Mouse (Mus musculus) adrenal gland, adult 18-20 months (tissue): ENCODE results near the gene Slc22a20. TPM values are rescaled to one million over a fixed set of nuclear protein-coding genes. Genes with fewer than 3 reads are reported as not detected.

Source experiments
- DNase-seq, 2 experiments: peaks; one replicate each; pipeline ENCODE4 v3.0.0; 2021 to 2022; ENCODE audit warnings: low spot score in 2 of 2
- total RNA-seq, 2 experiments: library from RNA; stranded (reverse); gene quantifications; 1 replicate in 1 of 2; 2 replicates in 1 of 2; pipeline ENCODE4 v1.2.3; 2021

Slc22a20 gene
- total RNA-seq, 2 experiments from 2014 or later, result not detected

- no peak for DNase-seq
Observed at GRCm38 (mm10) chr19:5927026-5927425, 58.9 kb downstream of the Slc22a20 start.

DNA sequence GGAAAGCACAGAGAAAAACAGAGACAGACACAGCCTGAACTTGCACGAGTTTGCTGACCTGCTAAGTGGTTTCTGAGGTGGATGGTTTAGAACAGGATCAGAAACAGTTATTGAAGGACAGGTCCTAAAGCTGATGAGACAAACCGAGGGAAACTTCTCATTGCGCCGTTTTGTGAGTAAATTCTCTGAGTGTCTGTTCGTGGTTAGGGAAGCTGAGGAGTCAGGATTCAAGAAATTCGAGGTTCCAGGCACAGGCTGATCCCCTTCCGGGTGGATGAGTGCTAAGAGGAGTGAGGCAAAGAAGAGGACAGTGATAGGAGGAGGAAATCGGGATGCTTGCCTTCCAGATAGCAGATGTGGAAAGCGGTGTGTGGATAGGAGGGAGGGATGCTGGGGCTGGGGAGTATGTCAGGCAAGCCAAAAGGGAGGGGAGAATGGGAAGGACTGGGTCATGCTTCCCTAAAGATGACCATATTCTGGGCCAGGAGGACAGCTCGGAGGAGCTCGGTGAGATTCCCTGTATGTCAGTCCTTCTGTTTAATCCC, 60.6 kb downstream of the Slc22a20 start:
- DNase-seq, result no peak

DNA sequence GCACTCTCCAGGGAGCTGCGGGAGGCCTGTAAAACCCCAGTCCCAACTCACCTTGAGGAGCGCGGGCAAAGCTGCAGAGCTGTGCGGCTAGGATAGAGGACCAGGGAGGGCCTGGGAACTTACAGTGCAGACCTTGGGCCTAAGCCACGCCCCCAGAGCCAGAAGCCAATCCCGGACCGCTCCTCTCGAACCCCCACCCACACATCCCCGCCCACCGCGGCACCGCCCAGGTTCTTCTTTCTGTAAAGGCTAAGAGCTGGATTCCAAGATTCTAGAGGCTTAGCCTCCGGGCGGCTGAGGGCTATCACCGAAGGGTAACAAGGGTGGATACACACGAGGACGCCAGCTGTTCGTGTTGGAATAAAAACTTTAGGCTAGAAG, 61.2 kb downstream of the Slc22a20 start, which contains the start of gene Cdc42ep2:
Cdc42ep2 (minus strand) TSS at position 104 of the 381 bp plus-strand sequence.
- peak; percentile 94 to 95 for DNase-seq

DNA sequence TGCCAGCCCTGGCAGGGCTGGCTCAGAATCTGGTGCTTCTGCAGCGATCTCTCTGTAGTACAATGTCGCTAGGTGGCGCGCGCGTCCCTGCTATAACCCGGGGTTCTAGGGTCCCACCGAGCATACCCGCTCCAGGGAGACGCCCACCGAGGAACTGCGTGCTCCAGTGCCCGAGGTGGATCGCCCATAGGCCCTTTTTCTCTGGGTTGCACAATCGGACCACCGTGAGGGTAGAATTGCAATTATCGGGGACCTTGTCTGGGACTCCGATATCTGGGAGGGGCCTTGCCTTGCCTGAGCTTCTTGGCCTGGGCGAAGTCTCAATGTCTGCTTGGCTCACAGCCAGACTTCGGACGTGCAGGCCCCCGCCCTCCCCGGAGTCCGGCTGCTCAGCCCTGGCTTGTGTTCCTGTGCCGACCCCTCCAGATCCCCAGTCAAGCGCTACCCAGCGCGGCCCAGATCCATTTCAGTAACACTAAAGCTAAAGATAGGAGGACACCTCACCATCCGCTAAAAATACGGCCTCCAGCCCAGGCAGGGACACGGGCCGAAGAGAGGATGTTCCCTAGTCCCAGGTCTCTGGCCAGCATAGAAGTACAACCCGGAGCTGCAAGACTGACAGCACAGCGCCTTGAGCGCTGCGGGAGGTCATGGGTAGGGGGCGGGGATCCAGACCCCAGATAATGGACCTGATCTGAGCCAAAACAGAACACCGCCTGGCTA, 61.8 kb downstream of the Slc22a20 start:
- peak; percentile 85 to 94 for DNase-seq

DNA sequence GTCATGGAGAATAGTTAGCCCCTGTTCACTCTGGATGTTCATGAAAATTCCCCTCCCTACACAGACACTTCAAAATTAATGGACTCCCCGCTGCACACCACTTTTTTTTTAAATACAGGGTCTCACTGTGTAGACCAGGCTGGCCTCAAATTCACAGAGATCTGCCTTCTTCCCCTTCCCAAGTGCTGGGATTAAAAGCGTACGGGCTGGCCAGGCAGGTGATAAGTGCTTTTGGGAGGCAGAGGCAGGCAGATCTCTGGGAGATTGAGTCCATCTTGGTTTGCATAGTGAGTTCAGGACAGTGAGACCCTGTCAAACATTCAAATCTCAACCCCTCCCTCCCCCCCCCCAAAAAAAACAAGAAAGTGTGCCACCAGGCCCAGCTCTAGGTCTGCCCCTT, 63.0 kb downstream of the Slc22a20 start:
- DNase-seq, result no peak

DNA sequence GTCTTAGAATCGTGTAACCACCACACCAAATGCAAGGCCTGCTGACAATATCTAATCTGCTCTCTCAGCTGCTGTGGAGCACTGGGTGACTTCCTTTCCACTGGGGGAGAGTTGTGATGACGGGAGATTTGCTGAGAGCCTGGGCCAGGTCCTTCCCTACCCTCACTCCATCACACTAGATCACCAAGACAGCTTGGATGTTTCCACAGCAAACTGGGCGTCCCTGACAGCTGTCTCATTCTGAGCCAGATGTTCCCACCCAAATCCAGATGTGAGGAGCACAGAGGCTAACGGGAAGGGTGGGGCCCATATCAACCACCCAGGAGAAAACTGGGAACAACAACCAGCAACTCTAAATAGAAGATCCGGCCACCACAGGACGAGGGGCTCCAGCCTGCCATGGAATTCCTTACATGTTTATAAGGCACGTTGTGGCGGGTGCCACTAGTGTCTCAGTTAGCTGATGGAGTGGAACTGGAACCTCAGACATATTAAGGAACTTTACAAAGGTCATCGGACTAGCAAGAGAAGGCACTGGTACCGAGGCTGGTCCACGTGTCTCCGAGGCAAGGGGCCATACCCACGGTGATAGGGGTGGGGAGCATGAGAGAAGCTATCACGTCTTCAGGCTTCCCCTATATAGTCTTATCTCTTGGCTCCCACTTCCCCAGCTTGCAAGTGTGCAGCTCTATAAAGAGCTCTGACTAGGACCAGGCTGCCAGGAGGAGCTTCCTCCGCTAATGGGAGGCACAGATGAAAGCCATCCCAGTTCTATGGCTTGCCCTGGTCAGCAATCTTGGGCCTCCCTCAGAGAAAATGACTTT, 63.6 kb downstream of the Slc22a20 start:
- no peak for DNase-seq

- DNase-seq, result no peak
Observed at GRCm38 (mm10) chr19:5921715-5922114, 64.2 kb downstream of the Slc22a20 start.

Other genes with a start within 250 kb of the Slc22a20 start
- 100 to 1,000 TPM; 241 to 252 TPM for gene Ltbp3, start 245.2 kb downstream of the Slc22a20 start, total RNA-seq
- gene Scyl1, start 214.7 kb downstream of the Slc22a20 start, total RNA-seq, result 100 to 1,000 TPM in 1 of 2 experiments, 10 to 100 TPM in 1; 92.3 to 105 TPM
- 10 to 100 TPM; 21.1 to 42.8 TPM for gene Frmd8, start 110.9 kb downstream of the Slc22a20 start, total RNA-seq
- 10 to 100 TPM in 1 of 2 experiments, 1 to 10 TPM in 1; 4.9 to 19.0 TPM for gene Slc25a45, start 108.3 kb downstream of the Slc22a20 start, total RNA-seq
- gene Tigd3, start 92.0 kb downstream of the Slc22a20 start, total RNA-seq, result 1 to 10 TPM in 1 of 2 experiments, under 1 TPM in 1; 0.90 to 1.1 TPM
- gene Dpf2, start 73.1 kb downstream of the Slc22a20 start, total RNA-seq, result 100 to 1,000 TPM; 111 to 129 TPM
- 1 to 10 TPM; 5.2 to 8.0 TPM for gene Cdc42ep2, start 61.3 kb downstream of the Slc22a20 start, total RNA-seq
- 10 to 100 TPM; 15.5 to 16.8 TPM for gene Pola2, start 21.9 kb downstream of the Slc22a20 start, total RNA-seq
- 10 to 100 TPM; 31.6 to 35.5 TPM for gene Capn1, start 29.8 kb upstream of the Slc22a20 start, total RNA-seq
- gene Syvn1, start 60.4 kb upstream of the Slc22a20 start, total RNA-seq, result 10 to 100 TPM; 49.7 to 71.3 TPM
- 10 to 100 TPM; 53.3 to 59.7 TPM for gene Mrpl49, start 71.6 kb upstream of the Slc22a20 start, total RNA-seq
- gene Fau, start 71.7 kb upstream of the Slc22a20 start, total RNA-seq, result 1,000 to 10,000 TPM; 1,067 to 1,157 TPM
- gene Znhit2, start 75.0 kb upstream of the Slc22a20 start, total RNA-seq, result 10 to 100 TPM; 29.1 to 32.9 TPM
- 10 to 100 TPM; 19.7 to 36.7 TPM for gene Tm7sf2, start 82.2 kb upstream of the Slc22a20 start, total RNA-seq
- 10 to 100 TPM; 51.6 to 58.8 TPM for gene Vps51, start 91.1 kb upstream of the Slc22a20 start, total RNA-seq
- gene Tmem262, start 93.9 kb upstream of the Slc22a20 start, total RNA-seq, result not detected
- gene Gm28374, start 96.1 kb upstream of the Slc22a20 start, total RNA-seq, result not detected
- gene Zfpl1, start 98.8 kb upstream of the Slc22a20 start, total RNA-seq, result 10 to 100 TPM; 29.8 to 34.1 TPM
- gene Cdca5, start 98.8 kb upstream of the Slc22a20 start, total RNA-seq, result under 1 TPM; 0.58 to 0.60 TPM
- not detected for gene AC131692.1, start 108.3 kb upstream of the Slc22a20 start, total RNA-seq
- gene Naaladl1, start 119.6 kb upstream of the Slc22a20 start, total RNA-seq, result not detected
- 10 to 100 TPM; 12.9 to 17.2 TPM for gene Sac3d1, start 132.5 kb upstream of the Slc22a20 start, total RNA-seq
- gene Snx15, start 142.2 kb upstream of the Slc22a20 start, total RNA-seq, result 10 to 100 TPM; 26.8 to 28.1 TPM
- gene Batf2, start 154.8 kb upstream of the Slc22a20 start, total RNA-seq, result 1 to 10 TPM; 1.6 to 3.1 TPM
- gene Arl2, start 155.4 kb upstream of the Slc22a20 start, total RNA-seq, result 10 to 100 TPM; 84.7 to 87.7 TPM
- gene Majin, start 198.2 kb upstream of the Slc22a20 start, total RNA-seq, result 1 to 10 TPM in 1 of 2 experiments, under 1 TPM in 1; 0.99 to 1.3 TPM
- 10 to 100 TPM; 21.9 to 24.2 TPM for gene Gpha2, start 240.2 kb upstream of the Slc22a20 start, total RNA-seq
- gene Ppp2r5b, start 249.7 kb upstream of the Slc22a20 start, total RNA-seq, result 100 to 1,000 TPM in 1 of 2 experiments, 10 to 100 TPM in 1; 97.0 to 115 TPM